Mouse (Mus musculus) myocyte (in vitro differentiated cells): ENCODE results near the gene Adamts9. TPM values are rescaled to one million over a fixed set of nuclear protein-coding genes. Genes with fewer than 3 reads are reported as not detected.

Source experiments
- H3K27me3 ChIP-seq: one replicate; pipeline ENCODE4 v1.6.1; 2011; ENCODE audit not compliant: control insufficient read depth, insufficient read depth, insufficient read length
- H3K36me3 ChIP-seq: one replicate; pipeline ENCODE4 v1.6.1; 2011; ENCODE audit not compliant: control insufficient read depth, insufficient read depth
- H3K4me2 ChIP-seq: one replicate; pipeline ENCODE4 v1.6.1; 2011; ENCODE audit warnings: low read depth, control low read depth
- H3K4me3 ChIP-seq: one replicate; pipeline ENCODE4 v1.5.1; 2011; ENCODE audit warnings: mild to moderate bottlenecking, control low read depth, moderate library complexity
- H3K79me2 ChIP-seq: one replicate; pipeline ENCODE4 v1.6.1; 2011; ENCODE audit not compliant: control insufficient read depth, insufficient read depth
- H3ac ChIP-seq: one replicate; pipeline ENCODE4 v1.6.1; 2011; ENCODE audit not compliant: control insufficient read depth, insufficient read length
- CEBPB ChIP-seq: IDR thresholded peaks from 2 replicates; pipeline ENCODE4 v1.6.1; 2011; ENCODE audit warnings: mild to moderate bottlenecking, moderate library complexity; ENCODE audit not compliant: poor library complexity, insufficient read depth, severe bottlenecking
- E2F4 ChIP-seq: IDR thresholded peaks from one replicate; pipeline ENCODE4 v1.6.1; 2011; ENCODE audit warnings: mild to moderate bottlenecking, control low read depth, moderate library complexity; ENCODE audit not compliant: insufficient read depth
- MAX ChIP-seq: IDR thresholded peaks from one replicate; pipeline ENCODE4 v1.6.1; 2011; ENCODE audit warnings: low read depth, mild to moderate bottlenecking, control low read depth
- MYOD1 ChIP-seq, 3 experiments: IDR thresholded peaks; one replicate each; pipeline ENCODE4 v1.6.1; 2011; ENCODE audit warnings: control low read depth in 2 of 3, low read depth in 2 of 3, mild to moderate bottlenecking in 2 of 3, moderate library complexity in 1 of 3; ENCODE audit not compliant: insufficient read length in 2 of 3, control insufficient read depth in 1 of 3
- MYOG ChIP-seq, 3 experiments: IDR thresholded peaks; one replicate each; pipeline ENCODE4 v1.6.1; 2011; ENCODE audit warnings: control low read depth in 2 of 3, low read depth in 2 of 3, mild to moderate bottlenecking in 2 of 3; ENCODE audit not compliant: insufficient read length in 2 of 3, control insufficient read depth in 1 of 3, insufficient read depth in 1 of 3
- POLR2A ChIP-seq: IDR thresholded peaks from one replicate; pipeline ENCODE4 v1.6.1; 2011; ENCODE audit warnings: low read depth, mild to moderate bottlenecking, control low read depth, moderate library complexity; ENCODE audit not compliant: insufficient read length
- POLR2AphosphoS2 ChIP-seq: IDR thresholded peaks from one replicate; pipeline ENCODE4 v1.6.1; 2011; ENCODE audit warnings: low read depth, control low read depth; ENCODE audit not compliant: insufficient read length
- REST ChIP-seq: IDR thresholded peaks from one replicate; pipeline ENCODE4 v1.6.1; 2011; ENCODE audit warnings: mild to moderate bottlenecking, control low read depth, moderate library complexity; ENCODE audit not compliant: insufficient read depth, insufficient read length
- SRF ChIP-seq: IDR thresholded peaks from one replicate; pipeline ENCODE4 v1.6.1; 2011; ENCODE audit warnings: low read depth; ENCODE audit not compliant: control insufficient read depth, insufficient read length
- TCF12 ChIP-seq: IDR thresholded peaks from one replicate; pipeline ENCODE4 v1.6.1; 2011; ENCODE audit warnings: mild to moderate bottlenecking, control low read depth; ENCODE audit not compliant: poor library complexity, insufficient read depth, severe bottlenecking
- TCF3 ChIP-seq: IDR thresholded peaks from one replicate; pipeline ENCODE4 v1.6.1; 2011; ENCODE audit warnings: low read depth, control low read depth; ENCODE audit not compliant: insufficient read length
- USF1 ChIP-seq: IDR thresholded peaks from one replicate; pipeline ENCODE4 v1.6.1; 2011; ENCODE audit warnings: low read depth, mild to moderate bottlenecking, control low read depth, moderate library complexity
- polyA plus RNA-seq: library from polyadenylated mRNA; unstranded; fragments of >200 nt; fragmentation: generic; extraction: Trizol; gene quantifications from one replicate; pipeline ENCODE4 v1.2.1, GENCODE M21; 2012; ENCODE audit warnings: missing spikeins

Gene Adamts9
- polyA plus RNA-seq, 1 experiment, result 0.04 TPM

DNA sequence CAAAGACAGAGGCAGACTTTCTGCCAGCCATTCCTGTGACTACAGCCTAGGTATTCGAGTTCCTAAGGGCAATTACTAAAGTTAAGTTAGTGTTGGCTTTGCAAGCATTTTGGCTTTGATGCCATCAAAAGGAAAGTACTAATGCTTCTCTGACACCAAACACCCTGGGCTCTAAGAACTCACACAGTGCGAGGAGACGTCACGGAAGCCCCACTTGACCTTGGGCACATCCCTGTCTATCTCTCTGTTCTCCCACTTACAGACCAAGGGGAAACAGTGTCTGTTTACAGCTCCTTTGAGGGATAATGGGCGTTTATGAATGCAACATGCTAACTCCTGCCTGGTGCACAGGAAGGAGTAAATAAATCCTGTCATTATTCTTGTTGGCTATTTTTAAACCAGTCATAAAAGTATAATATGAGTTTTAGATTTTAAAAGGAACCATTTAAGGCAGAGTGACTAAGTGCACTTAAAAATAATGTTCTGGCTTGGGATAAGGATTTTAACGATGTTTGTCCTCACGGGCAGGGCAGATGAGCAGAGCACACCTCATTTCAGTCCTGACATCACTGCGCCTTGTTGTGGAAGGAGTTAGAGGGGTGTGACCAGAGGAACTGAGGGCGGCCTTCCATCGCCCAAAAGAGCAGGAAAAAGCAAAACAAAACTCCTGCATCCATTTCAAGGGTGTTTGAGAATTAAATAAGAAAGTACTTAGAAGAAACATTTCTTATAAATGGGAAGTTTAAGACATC, 22.2 kb downstream of the Adamts9 start:
- no peaks in the 10 kb centered on the region for H3K79me2 ChIP-seq
- no peak for TF ChIP-seq REST
- TF ChIP-seq E2F4, result no peak
- TF ChIP-seq POLR2A, result no peak
- TF ChIP-seq USF1, result no peak
- no peak for TF ChIP-seq TCF12
- TF ChIP-seq CEBPB, result no peak
- no peak for TF ChIP-seq MAX
- TF ChIP-seq MYOG (IDR thresholded peaks at IDR 0.05; ENCODE audit: control insufficient read depth in 1 of 3, insufficient read depth in 1 of 3, insufficient read length in 2 of 3, low read depth in 2 of 3), result no peak
- no peaks in the 10 kb centered on the region for H3K27me3 ChIP-seq
- no peak overlapping the region for H3K4me3 ChIP-seq
- H3ac ChIP-seq, result no peak overlapping the region
- H3K4me2 ChIP-seq, result no peak overlapping the region
- no peaks in the 10 kb centered on the region for H3K36me3 ChIP-seq

DNA sequence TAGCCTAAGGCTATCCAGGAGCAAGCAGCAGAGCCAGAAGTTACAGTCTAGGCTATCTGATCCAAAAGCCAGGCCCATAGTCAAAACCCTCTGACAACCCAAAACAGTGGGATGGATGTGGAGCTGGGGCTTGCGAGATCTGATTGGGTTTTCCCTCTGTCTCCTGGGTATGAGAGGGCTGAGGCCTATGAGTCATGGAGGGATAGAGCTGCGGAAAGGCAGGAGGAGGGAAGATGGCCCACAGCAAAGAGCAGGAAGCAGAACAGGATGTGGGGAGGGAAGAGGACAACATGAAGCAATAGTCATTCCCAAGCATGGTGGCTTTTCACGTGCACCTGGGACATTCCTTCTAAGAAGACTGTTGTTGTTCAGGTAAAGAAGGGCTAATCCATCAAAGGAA, 32.7 kb downstream of the Adamts9 start:
- H3K79me2 ChIP-seq, result no peaks in the 10 kb centered on the region
- H3K36me3 ChIP-seq, result no peaks in the 10 kb centered on the region
- H3K4me3 ChIP-seq, result no peak overlapping the region
- H3K4me2 ChIP-seq, result no peak overlapping the region
- no peaks in the 10 kb centered on the region for H3K27me3 ChIP-seq
- no peak overlapping the region for H3ac ChIP-seq
- TF ChIP-seq SRF (no peak), CEBPB (no peak), TCF3 (no peak), POLR2A (no peak), POLR2AphosphoS2 (no peak), TCF12 (no peak), MYOG (IDR thresholded peaks at IDR 0.05; ENCODE audit: control insufficient read depth in 1 of 3, insufficient read depth in 1 of 3, insufficient read length in 2 of 3, low read depth in 2 of 3) (no peak), MAX (no peak), REST (no peak), USF1 (no peak), E2F4 (no peak), MYOD1 (IDR thresholded peaks at IDR 0.05; ENCODE audit: control insufficient read depth in 1 of 3, insufficient read length in 2 of 3, low read depth in 2 of 3) (no peak)

DNA sequence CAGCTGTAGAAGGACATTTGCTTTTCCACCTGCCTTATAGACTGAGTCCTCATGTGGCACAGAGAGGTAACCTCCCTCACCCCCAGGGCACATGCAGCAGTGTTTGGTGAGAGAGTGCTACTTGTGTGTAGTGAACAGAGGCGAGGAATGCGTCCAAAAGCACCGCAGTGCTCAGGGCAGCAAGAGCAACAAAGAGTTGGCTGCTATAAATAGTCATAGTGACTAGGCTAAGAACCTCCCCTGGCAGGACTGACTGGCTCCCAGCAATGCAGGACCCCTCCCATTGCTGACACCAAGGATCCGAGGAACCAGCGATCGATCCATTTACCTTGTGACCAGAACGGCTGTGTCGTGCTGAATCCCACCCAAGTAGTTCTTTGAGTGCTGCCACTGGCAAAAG, 33.9 kb downstream of the Adamts9 start:
- Histone ChIP-seq H3K4me2 (no peak overlapping the region), H3K79me2 (no peaks in the 10 kb centered on the region), H3K27me3 (no peaks in the 10 kb centered on the region), H3K4me3 (no peak overlapping the region), H3K36me3 (no peaks in the 10 kb centered on the region), H3ac (no peak overlapping the region)
- TF ChIP-seq SRF, result no peak
- TF ChIP-seq POLR2AphosphoS2, result no peak
- TF ChIP-seq REST, result no peak
- no peak for TF ChIP-seq POLR2A
- TF ChIP-seq E2F4, result no peak
- no peak for TF ChIP-seq USF1
- no peak for TF ChIP-seq TCF3
- no peak for TF ChIP-seq MAX
- TF ChIP-seq TCF12, result no peak
- no peak for TF ChIP-seq MYOG (IDR thresholded peaks at IDR 0.05; ENCODE audit: control insufficient read depth in 1 of 3, insufficient read depth in 1 of 3, insufficient read length in 2 of 3, low read depth in 2 of 3)
- no peak for TF ChIP-seq CEBPB
- no peak for TF ChIP-seq MYOD1 (IDR thresholded peaks at IDR 0.05; ENCODE audit: control insufficient read depth in 1 of 3, insufficient read length in 2 of 3, low read depth in 2 of 3)

DNA sequence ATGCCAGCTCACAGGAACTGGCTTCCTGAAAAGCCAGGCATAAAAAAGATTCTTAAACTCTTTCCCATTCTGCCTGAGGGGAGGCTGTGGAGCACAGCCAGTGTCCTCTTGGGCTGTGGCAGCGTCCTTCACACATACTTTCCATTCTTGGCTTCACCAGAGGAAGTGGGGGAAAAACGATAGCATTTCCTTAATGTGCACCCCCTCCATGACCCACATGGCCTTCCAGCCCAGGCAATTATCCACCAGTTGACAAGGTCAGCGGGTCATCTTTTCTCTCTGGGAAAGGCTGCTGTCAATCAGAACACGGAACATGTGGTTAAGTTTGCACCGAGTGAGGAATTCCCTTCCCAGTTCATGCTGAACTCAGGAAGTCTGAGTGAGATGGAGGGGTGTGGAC, 37.4 kb downstream of the Adamts9 start:
- Histone ChIP-seq H3K36me3 (no peaks in the 10 kb centered on the region), H3K27me3 (no peaks in the 10 kb centered on the region), H3K4me3 (no peak overlapping the region), H3K4me2 (no peak overlapping the region), H3K79me2 (no peaks in the 10 kb centered on the region), H3ac (no peak overlapping the region)
- TF ChIP-seq E2F4, result no peak
- TF ChIP-seq TCF12, result no peak
- no peak for TF ChIP-seq MYOG (IDR thresholded peaks at IDR 0.05; ENCODE audit: control insufficient read depth in 1 of 3, insufficient read depth in 1 of 3, insufficient read length in 2 of 3, low read depth in 2 of 3)
- no peak for TF ChIP-seq CEBPB
- no peak for TF ChIP-seq TCF3
- no peak for TF ChIP-seq REST
- TF ChIP-seq SRF, result no peak
- no peak for TF ChIP-seq MYOD1 (IDR thresholded peaks at IDR 0.05; ENCODE audit: control insufficient read depth in 1 of 3, insufficient read length in 2 of 3, low read depth in 2 of 3)
- no peak for TF ChIP-seq MAX
- no peak for TF ChIP-seq USF1
- TF ChIP-seq POLR2A, result no peak
- TF ChIP-seq POLR2AphosphoS2, result no peak
